Mouse (Mus musculus) spleen, adult 2 months (tissue): ENCODE measurements at regions not wholly inside any gene's neighbourhood (a gene's known extent, or its start where the extent isn't known, plus 50 kb on each side); places are given as distances from the start of the nearest gene placed in this dataset.

Source experiments
- DNase-seq, 2 experiments: peaks; one replicate each; pipeline versions ENCODE4 v3.0.0 to v3.0.0-alpha.2; 2012 to 2021; ENCODE audit warnings: low spot score in 2 of 2, low read depth in 1 of 2
- H3K27ac ChIP-seq: fragments of 200-500 bp; 2 replicates; pipeline ENCODE4 v1.5.1; 2012; ENCODE audit warnings: low read length, inconsistent platforms; ENCODE audit not compliant: insufficient read depth
- H3K27me3 ChIP-seq: fragments of 200-500 bp; 2 replicates; pipeline ENCODE4 v1.6.1; 2012; ENCODE audit warnings: mild to moderate bottlenecking, moderate library complexity, low read length, inconsistent platforms; ENCODE audit not compliant: control insufficient read depth, insufficient read depth
- H3K36me3 ChIP-seq: fragments of 200-500 bp; 2 replicates; pipeline ENCODE4 v1.6.1; 2012; ENCODE audit warnings: mild to moderate bottlenecking, low read length, inconsistent platforms; ENCODE audit not compliant: control insufficient read depth, insufficient read depth
- H3K4me1 ChIP-seq: fragments of 200-500 bp; 2 replicates; pipeline ENCODE4 v1.6.1; 2011; ENCODE audit warnings: inconsistent platforms; ENCODE audit not compliant: control insufficient read depth, insufficient read depth, insufficient read length
- H3K4me3 ChIP-seq: fragments of 200-500 bp; 2 replicates; pipeline ENCODE4 v1.5.1; 2011; ENCODE audit warnings: mild to moderate bottlenecking, inconsistent platforms; ENCODE audit not compliant: insufficient read depth, insufficient read length; ENCODE audit errors: extremely low read depth
- CTCF ChIP-seq: fragments of 200-500 bp; IDR thresholded peaks from 2 replicates; pipeline ENCODE4 v1.5.1; 2011; ENCODE audit warnings: mild to moderate bottlenecking, inconsistent platforms; ENCODE audit not compliant: insufficient read depth, insufficient read length, insufficient replicate concordance; ENCODE audit errors: extremely low read depth
- POLR2A ChIP-seq: fragments of 200-500 bp; IDR thresholded peaks from 2 replicates; pipeline ENCODE4 v1.6.1; 2011; ENCODE audit warnings: low read depth, low read length, inconsistent platforms
- WGBS: fragments of 180-500 bp; shearing (Covaris S2); methylation state at CpG from one replicate; pipeline ENCODE4 v1.1.7; 2018; 5-methylcytosine and 5-hydroxymethylcytosine counted together

DNA sequence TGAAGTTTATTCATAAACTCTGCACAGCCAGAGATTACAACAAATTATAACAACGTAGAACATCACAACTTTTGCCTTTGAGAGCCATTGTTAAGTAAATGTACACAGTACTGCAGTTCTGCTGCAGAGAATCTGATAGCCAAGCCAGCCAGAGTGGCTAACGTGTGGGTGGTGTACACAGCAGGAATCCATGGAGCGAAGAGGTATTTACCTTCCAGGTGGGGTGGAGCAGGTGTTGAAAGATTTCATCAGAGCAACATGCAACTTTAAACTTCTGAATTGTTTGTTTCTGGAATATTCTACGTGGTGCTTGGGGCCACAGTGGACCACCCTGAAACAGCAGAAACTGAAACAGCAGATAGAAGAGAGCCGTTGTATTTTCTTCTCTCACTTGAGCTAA, 88.4 kb upstream of the Mgme1 start:
- Histone ChIP-seq H3K27me3 (no peaks in the 10 kb centered on the region), H3K27ac (no peak overlapping the region), H3K4me1 (no peaks in the 10 kb centered on the region), H3K4me3 (no peak overlapping the region), H3K36me3 (no peaks in the 10 kb centered on the region)
- WGBS, result 87% methylated on average over 5 of the region's 5 CpGs
- no peak for DNase-seq
- TF ChIP-seq CTCF, result no peak
- no peak for TF ChIP-seq POLR2A

DNA sequence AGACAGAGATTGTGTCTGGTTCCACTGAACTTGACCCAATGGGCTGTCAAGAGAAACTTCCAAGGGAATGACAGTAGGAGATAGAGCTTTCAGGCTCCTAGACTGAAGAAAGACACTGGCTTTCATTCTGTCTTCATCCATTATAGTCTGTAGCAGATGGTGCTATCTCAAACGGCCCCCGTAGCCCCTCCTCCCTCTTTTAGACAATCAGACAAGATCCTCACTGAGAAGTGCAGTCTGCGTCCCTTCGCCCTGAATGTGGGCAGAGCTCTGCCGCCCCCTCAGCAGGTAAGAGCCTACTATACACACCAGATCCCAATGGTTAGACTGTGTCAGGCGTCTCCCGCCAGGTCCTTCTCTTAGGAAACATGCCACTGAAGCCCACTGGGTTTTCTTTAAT, 87.9 kb upstream of the Mgme1 start:
- DNase-seq, result no peak
- H3K4me3 ChIP-seq, result no peak overlapping the region
- TF ChIP-seq POLR2A, result no peak
- no peaks in the 10 kb centered on the region for H3K36me3 ChIP-seq
- no peak overlapping the region for H3K27ac ChIP-seq
- 84% methylated on average over 7 of the region's 7 CpGs for WGBS
- no peaks in the 10 kb centered on the region for H3K4me1 ChIP-seq
- no peaks in the 10 kb centered on the region for H3K27me3 ChIP-seq

DNA sequence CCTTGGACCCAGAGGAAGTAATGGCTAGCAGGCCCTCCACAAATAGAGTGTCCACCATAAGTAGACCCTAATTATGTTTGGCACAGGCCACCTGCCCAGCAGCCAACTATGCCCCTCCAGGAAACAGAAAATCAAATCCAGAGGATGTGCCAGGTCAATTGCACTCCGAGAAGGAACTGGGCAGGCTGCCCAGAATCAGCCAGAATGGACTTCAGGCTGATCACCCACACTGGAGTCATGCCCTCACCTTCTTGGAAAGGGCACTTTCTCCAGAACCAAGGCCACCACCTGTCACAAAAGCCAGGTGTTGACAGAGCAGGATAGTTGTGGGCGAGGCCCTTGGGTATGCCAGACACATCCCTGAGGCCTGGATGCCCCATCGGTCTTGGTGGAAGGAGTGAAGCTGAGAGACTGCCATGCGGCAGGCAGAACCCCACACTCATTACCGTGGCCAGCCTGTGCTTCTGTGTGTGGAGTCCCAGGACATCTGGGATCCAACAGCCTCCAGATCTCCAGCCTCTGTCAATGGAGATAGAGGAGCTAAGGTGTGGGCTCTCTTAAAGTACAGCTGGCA, 87.0 kb upstream of the Mgme1 start:
- Histone ChIP-seq H3K4me1 (no peaks in the 10 kb centered on the region), H3K36me3 (no peaks in the 10 kb centered on the region), H3K4me3 (no peak overlapping the region), H3K27ac (no peak overlapping the region), H3K27me3 (no peaks in the 10 kb centered on the region)
- DNase-seq, result no peak
- TF ChIP-seq CTCF (no peak), POLR2A (no peak)
- WGBS, result 93% methylated on average over 5 of the region's 5 CpGs

DNA sequence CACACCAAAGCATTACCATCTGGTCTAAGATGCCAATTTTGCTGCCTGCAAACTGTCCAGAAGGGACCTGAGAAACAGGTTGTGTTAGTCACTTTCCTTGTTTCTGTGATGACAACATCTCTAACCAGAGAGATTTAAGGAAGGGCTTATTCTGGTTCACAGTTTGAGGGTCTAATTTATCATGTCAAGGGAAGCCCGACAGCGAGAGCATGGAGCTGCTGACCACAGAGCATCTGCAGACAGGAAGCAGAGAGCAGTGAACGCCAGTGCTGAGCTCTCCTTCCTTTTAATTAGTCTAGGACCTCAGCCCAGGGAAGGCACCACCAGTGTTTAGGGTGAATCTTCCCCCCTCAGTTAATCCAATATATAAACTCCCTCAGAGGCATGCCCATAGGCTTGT, 85.3 kb upstream of the Mgme1 start:
- no peaks in the 10 kb centered on the region for H3K27me3 ChIP-seq
- no peak overlapping the region for H3K27ac ChIP-seq
- 26% methylated on average over 3 of the region's 3 CpGs for WGBS
- H3K4me3 ChIP-seq, result no peak overlapping the region
- H3K4me1 ChIP-seq, result no peaks in the 10 kb centered on the region
- TF ChIP-seq CTCF (no peak), POLR2A (no peak)
- DNase-seq, result no peak
- H3K36me3 ChIP-seq, result no peaks in the 10 kb centered on the region

DNA sequence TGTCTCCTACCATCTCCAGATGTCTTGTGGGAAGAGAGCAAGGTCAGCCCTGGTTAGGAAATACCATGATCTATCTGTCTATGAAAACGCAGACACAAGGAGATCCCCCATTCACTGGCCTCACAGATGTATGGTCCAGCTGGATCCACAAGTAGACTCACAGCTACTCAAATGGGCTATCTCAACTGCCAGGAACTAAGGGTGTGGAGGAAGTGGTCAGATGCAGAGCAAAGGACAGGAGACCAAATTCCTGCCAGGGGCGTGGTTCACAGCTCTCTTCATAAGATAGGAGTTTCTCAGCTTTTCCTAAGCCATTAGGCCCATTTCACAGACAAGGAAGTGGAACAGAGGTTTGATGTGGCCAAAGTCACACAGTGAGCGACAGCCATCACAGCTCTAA, 84.0 kb upstream of the Mgme1 start:
- TF ChIP-seq POLR2A (no peak), CTCF (no peak)
- WGBS, result 85% methylated on average over 3 of the region's 3 CpGs
- Histone ChIP-seq H3K27ac (no peak overlapping the region), H3K4me1 (no peaks in the 10 kb centered on the region), H3K27me3 (no peaks in the 10 kb centered on the region), H3K36me3 (no peaks in the 10 kb centered on the region), H3K4me3 (no peak overlapping the region)
- no peak for DNase-seq

DNA sequence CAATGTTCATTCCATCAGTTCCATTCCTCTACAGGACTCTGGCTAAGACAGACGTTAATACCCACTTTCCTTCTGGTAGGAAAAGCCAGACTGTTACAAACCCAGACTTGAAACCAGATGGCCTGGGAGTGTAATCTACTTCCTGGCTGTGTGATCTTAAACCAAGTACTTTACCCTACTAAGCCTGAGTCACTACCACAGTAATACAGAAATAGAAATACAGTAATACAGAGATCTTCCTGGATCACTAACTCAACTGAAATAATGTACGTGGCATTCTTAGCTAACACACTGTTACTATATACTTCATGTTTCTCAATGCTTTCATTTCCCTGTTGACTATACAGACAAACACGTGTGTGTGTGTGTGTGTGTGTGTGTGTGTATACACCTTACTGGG, 82.4 kb upstream of the Mgme1 start:
- no peaks in the 10 kb centered on the region for H3K36me3 ChIP-seq
- H3K4me3 ChIP-seq, result no peak overlapping the region
- DNase-seq, result no peak
- no peaks in the 10 kb centered on the region for H3K27me3 ChIP-seq
- TF ChIP-seq POLR2A, result no peak
- TF ChIP-seq CTCF, result no peak
- H3K27ac ChIP-seq, result no peak overlapping the region
- no peaks in the 10 kb centered on the region for H3K4me1 ChIP-seq
- 12% methylated on average over 3 of the region's 3 CpGs for whole genome bisulfite sequencing

DNA sequence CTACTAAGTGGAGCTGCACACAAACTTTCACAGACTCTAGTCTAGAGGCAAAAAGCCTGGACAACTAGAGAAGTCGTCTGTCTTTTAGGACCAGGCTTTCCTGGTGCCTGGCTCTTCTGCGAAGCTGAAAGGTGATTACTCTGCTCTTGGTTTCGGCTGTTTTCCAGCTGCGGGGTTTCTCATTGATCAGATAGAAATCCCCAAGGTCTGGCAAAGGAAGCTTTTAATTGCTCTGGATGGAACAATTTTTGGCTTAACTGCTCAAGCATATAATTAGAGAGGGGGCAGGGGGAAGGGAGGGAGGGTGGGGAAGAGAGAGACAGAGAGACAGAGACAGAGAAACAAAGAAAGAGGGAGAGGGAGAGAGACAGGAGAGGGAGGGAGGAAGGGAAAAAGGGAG, 82.0 kb upstream of the Mgme1 start:
- Histone ChIP-seq H3K36me3 (no peaks in the 10 kb centered on the region), H3K4me3 (no peak overlapping the region), H3K4me1 (no peaks in the 10 kb centered on the region), H3K27ac (no peak overlapping the region), H3K27me3 (no peaks in the 10 kb centered on the region)
- no peak for DNase-seq
- 35% methylated on average over 4 of the region's 4 CpGs for WGBS
- no peak for TF ChIP-seq POLR2A
- no peak for TF ChIP-seq CTCF
